Mouse (Mus musculus) layer of hippocampus, adult 18-20 months (tissue): Measurements from ENCODE around the gene Pik3c2a. TPM values are rescaled to one million over a fixed set of nuclear protein-coding genes. Genes with fewer than 3 reads are reported as not detected.
A peak's percentile ranks its signal among the peaks of the same experiment; 100 is the strongest.
"Not testable (repeated sequence)": the region's sequence is repeated elsewhere in the genome, so short reads cannot be mapped to it uniquely, and the experiment has no call there.

Source experiments
- DNase-seq, 2 experiments: peaks; one replicate each; pipeline ENCODE4 v3.0.0; 2022; ENCODE audit warnings: low spot score in 2 of 2
- total RNA-seq, 2 experiments: library from RNA; stranded (reverse); gene quantifications; 2 replicates each; pipeline ENCODE4 v1.2.3; 2021

Pik3c2a gene
- total RNA-seq, 2 experiments from 2014 or later: 29.2 to 29.3 TPM

DNA sequence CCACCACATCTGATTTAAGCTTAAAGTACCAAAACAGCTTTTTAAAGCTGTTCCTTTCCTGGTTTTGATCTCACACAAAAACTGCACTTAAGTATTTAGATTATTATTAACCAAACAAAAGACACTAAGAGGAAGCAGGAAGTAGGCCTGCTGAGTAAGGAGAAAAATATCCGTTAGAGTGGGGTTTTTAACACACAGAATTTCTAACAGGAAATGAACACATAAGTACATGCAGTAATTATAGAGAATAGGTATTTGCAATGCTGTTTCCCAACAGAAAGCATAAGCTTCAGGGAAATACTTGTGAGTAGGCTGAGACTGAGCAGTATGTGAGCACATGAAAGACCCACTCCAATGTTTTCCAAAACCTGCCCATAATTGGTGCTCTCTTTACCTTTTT, 33.8 kb downstream of the Pik3c2a start:
- DNase-seq: no peak

DNA sequence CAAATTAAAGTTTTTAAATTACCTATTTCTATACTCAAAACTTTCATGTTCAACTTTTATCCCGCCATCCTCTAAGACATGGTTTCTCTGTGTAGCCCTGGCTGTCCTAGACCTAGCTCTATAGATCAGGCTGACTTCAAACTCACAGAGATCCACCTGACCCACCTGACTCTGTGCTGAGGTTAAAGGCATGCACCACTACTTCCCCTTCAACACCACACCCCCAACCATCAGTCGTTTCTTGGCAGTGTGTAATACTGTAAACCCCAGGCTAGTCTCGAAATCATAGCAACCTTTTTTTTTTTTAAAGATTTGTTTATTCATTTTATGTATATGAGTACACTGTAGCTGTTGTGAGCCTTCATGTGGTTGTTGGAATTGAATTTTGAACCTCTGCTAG, 50.9 kb downstream of the Pik3c2a start:
- DNase-seq: no peak

DNA sequence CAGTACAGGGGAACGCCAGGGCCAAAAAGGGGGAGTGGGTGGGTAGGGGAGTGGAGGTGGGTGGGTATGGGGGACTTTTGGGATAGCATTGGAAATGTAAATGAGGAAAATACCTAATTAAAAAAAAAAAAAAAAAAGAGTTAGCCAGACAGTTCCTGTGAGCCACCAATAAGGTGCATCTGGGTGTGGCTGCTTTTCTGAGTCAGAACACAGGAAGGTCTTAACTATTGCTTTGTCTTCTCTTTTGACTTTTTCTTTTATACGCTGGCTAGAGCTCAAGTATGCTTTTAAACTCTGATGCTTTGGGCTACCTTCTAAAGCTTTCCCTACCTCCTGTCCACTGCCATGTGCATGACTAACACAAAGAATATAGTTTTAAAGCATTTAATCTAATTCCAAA, 55.9 kb downstream of the Pik3c2a start:
- DNase-seq: not testable (repeated sequence)

DNA sequence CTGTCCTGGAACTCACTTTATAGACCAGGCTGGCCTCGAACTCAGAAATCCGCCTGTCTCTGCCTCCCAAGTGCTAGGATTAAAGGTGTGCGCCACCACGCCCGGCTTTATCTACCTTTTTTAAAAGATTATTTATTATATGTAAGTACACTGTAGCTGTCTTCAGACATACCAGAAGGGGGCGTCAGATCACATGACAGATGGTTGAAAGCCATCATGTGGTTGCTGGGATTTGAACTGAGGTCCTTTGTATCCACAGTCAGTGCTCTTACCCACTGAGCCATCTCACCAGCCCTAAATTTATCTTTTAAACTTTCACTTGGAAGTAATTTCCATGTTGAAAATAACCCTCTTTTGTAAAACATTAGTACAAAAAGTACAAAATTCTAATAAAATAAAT, 64.1 kb downstream of the Pik3c2a start:
- DNase-seq: not testable (repeated sequence)

DNA sequence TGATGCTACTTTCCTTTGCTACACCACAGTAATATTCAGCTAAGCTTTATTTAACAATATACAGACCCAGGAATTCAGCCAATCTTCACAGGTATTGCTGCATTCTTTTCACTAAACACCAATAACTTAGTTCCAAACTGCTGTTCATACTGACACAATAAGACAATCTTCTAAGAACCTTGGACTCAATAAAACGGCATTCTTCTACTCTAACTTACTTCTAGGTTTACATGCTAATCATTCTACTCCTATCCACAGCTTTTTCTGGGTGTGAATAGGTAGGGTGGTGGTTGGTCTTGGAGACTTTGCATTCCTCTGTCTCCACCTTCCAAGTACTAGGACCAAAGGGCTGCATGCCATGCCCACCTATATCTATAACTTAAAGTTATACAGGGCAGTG, 69.0 kb downstream of the Pik3c2a start:
- no peak for DNase-seq

GRCm38 (mm10) chr7:116336226-116336625, 107.0 kb downstream of the Pik3c2a start:
- DNase-seq: peak in 1 of 2 experiments; percentile 57

DNA sequence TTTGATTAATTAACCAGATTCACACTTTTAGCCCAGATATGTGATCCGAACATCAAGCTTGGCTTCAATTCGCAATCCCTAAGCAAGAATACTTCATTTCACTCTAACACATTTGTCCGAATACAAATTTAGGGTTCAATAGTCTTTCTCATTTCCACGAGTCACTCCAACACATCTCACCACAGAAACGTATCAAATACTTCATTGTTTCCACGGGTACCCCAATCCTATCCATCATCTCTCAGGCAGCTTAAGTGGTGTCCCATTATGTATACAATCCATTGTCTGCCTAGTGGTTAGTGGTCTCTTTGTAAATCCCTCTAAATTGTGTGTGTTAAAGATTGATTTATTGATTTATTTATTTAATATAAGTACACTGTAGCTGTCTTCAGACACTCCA, 108.1 kb downstream of the Pik3c2a start:
- no peak for DNase-seq

DNA sequence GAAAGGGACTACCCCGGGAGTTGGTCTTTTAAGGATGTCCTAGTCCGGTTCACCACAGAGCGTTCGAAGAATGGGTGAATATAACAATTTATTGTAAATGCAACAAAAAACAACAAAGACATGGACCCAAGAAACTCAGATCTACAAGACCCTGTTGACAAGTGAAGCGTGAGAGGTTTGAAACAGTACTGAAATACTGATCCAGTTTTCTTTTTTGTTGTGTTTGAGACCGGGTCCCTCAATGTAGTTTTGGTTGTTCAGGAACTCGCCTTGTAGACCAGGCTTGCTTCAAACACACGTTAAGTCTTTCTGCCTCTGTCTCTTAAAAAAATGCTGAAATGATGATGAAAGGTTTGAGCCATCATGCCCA, 108.6 kb downstream of the Pik3c2a start:
- no peak for DNase-seq

GRCm38 (mm10) chr7:116333713-116334668, 109.3 kb downstream of the Pik3c2a start, which contains the start of gene Rps13:
Rps13 (minus strand) TSS chr7:116334195.
- peak; percentile 96 to 99 for DNase-seq

- DNase-seq: peak in 1 of 2 experiments; percentile 55
Observed at GRCm38 (mm10) chr7:116331246-116331645, 112.0 kb downstream of the Pik3c2a start.

- no peak for DNase-seq
Observed at GRCm38 (mm10) chr7:116329858-116330257, 113.4 kb downstream of the Pik3c2a start.

DNA sequence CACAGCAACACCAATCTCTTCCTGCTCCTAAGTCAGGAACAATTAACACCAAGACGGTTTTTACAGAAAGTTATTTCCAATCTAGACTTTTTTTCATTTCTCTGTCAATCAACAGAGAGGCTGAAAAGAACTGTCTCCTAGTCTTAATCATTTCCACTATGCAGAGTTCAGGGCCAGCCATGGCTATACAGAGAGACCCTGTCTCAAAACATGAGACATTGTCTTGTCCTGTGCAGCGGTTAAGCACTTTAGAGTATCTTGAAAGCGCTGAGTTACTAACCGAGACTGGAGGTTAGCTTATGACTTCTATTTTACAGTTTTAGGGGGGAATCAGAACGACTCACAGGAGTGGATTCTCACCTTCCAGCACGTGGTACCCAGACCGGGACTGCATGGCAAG, 114.5 kb downstream of the Pik3c2a start:
- DNase-seq: no peak

DNA sequence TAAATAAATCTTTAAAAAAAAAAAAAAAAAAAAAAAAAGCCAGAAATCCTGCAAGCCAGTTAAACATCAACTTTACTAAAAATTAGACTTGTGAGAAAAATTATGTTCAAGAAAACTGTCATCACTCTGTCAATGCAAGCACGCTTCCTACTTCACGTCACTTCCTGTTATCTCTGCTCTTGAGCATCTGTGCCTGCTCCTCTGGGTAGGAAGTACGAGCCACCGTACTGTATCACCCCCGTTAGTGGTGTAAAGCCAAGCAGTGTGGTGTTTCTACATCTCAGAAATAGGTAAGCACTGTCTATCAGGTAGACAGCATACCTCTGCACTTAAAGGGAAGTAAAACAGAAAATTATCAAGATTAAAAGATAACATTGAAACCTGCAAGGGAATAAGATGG, 115.3 kb downstream of the Pik3c2a start:
- DNase-seq: no peak

GRCm38 (mm10) chr7:116323331-116323964, 119.8 kb downstream of the Pik3c2a start:
- DNase-seq: peak; percentile 42 to 63

DNA sequence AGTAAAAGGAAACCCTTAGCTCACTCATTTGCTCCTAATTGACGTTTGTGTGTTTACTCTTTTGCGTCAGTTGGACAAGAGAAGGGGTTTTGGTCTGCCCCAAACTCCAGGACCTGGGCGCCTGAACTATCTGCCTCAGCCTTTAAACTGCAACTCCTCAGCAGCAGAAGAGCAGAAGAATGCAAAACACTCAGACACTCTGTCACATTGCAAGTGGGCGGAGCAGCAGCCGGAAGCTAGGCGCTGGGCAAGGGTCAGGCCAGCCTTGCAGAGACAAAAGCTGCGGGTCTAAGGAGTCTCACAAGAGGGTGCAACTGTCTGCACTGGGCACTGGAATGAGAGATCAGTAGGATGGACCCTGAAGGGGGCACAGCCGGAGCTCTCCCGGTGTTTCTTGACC, 133.8 kb downstream of the Pik3c2a start:
- no peak for DNase-seq

GRCm38 (mm10) chr7:116308632-116308991, 134.6 kb downstream of the Pik3c2a start:
- DNase-seq: no peak

GRCm38 (mm10) chr7:116307871-116308631, 135.2 kb downstream of the Pik3c2a start, which contains the start of gene Plekha7:
Plekha7 (minus strand) TSS chr7:116308376.
- no peak for DNase-seq

DNA sequence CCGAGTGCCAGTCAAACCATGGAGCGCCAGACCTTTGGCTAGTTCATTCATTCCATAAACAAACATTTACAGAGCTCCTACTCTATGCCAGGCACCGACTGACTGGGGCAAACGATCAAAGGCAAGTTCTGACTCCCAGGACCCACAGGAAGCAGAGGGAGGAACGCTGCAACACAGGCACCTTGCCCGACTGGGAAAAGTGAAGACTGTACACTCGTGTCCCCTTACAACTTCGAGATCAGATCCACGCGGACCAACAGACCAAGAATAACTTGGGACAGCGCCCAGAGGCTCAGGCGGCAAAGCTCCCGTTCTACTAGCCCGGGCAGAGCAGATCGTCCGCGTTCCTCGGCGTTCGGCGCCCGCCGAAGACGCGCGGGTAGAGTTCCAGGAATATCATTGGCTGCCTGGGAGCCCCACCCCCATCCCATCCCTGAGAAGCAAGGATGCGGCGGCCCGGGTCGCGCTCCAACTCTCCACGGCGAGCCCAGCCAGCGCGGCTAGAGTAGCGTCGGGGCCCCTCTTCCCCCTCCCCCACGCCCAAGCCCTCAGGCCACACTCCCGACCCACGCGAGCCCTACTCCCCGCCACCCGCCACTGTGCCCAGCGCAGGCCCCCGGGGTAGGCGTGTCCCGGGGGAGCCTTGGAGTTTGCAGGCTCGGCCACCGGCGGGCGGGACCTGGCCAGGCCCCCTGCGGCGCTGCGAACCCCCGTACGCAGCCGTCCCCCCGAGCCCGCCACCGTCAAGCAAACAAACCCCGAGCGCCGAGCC, 136.0 kb downstream of the Pik3c2a start:
- peak in 1 of 2 experiments; percentile 41 for DNase-seq

DNA sequence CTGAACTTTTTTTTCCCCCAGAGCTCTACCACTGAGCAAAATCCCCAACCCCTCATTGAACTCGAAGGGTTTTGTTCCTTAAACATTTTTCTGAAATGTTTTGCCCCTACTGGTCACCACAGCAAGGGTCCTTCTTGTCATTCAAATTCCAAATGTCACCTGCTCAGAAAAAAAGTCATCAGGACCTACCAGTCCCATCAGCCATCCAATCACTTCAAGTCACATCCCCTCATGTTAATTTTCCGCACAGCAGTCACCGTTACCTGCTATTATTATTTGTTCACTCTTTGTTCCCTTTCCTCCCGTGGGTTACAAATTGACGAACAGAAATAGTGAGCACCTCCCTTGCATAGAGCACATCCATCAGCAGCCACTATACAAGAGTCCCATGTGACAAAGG, 136.6 kb downstream of the Pik3c2a start:
- DNase-seq: no peak

GRCm38 (mm10) chr7:116301661-116302311, 141.5 kb downstream of the Pik3c2a start:
- no peak for DNase-seq
